Mouse (Mus musculus) testis, adult 2 months (tissue): ENCODE measurements around the gene Arf4. TPM values are rescaled to one million over a fixed set of nuclear protein-coding genes. Genes with fewer than 3 reads are reported as not detected.

Experiments
- H3K27ac ChIP-seq: fragments of 200-500 bp; 2 replicates; pipeline ENCODE4 v1.5.1; 2012; ENCODE audit warnings: low read depth, low read length; ENCODE audit not compliant: control insufficient read depth, insufficient read depth
- H3K27me3 ChIP-seq: fragments of 200-500 bp; 2 replicates; pipeline ENCODE4 v1.6.1; 2012; ENCODE audit warnings: mild to moderate bottlenecking, low read length, moderate library complexity; ENCODE audit not compliant: control insufficient read depth, insufficient read depth
- H3K36me3 ChIP-seq: fragments of 200-500 bp; 2 replicates; pipeline ENCODE4 v1.6.1; 2012; ENCODE audit warnings: mild to moderate bottlenecking, low read length; ENCODE audit not compliant: control insufficient read depth, insufficient read depth
- H3K4me1 ChIP-seq: fragments of 200-500 bp; 2 replicates; pipeline ENCODE4 v1.6.1; 2012; ENCODE audit warnings: low read length; ENCODE audit not compliant: control insufficient read depth, insufficient read depth
- H3K4me3 ChIP-seq: fragments of 200-500 bp; 2 replicates; pipeline ENCODE4 v1.5.1; 2012; ENCODE audit warnings: low read depth, mild to moderate bottlenecking, low read length, moderate library complexity, mixed read lengths; ENCODE audit not compliant: control insufficient read depth
- CTCF ChIP-seq: fragments of 200-500 bp; IDR thresholded peaks from 2 replicates; pipeline ENCODE4 v1.5.1; 2012; ENCODE audit warnings: low read depth, mild to moderate bottlenecking, inconsistent platforms, low read length, moderate library complexity; ENCODE audit not compliant: control insufficient read depth, insufficient read depth, insufficient replicate concordance
- POLR2A ChIP-seq: fragments of 200-500 bp; IDR thresholded peaks from 2 replicates; pipeline ENCODE4 v1.6.1; 2012; ENCODE audit warnings: low read depth, mild to moderate bottlenecking, inconsistent platforms, low read length, moderate library complexity; ENCODE audit not compliant: control insufficient read depth
- polyA plus RNA-seq: library from polyadenylated mRNA; depleted of rRNA; stranded (reverse); fragments of >200 nt; gene quantifications from 2 replicates; pipeline ENCODE4 v1.2.3, GENCODE M21; 2012

The Arf4 gene
- polyA plus RNA-seq, 1 experiment: 115 TPM

- Histone ChIP-seq H3K27me3 (no peaks in the 10 kb centered on the region), H3K36me3 (peaks cover 1% of the 10 kb centered on the region; the same call in 1 of the 2 replicates), H3K27ac (no peak overlapping the region), H3K4me3 (no peak overlapping the region), H3K4me1 (no peaks in the 10 kb centered on the region; the same call in none of the 2 replicates)
- TF ChIP-seq POLR2A (no peak), CTCF (no peak)
Measured at GRCm38 (mm10) chr14:26643006-26643624, 5.2 kb downstream of the Arf4 start.

- H3K27me3 ChIP-seq: no peaks in the 10 kb centered on the region
- peaks cover 1% of the 10 kb centered on the region; the same call in 1 of the 2 replicates for H3K36me3 ChIP-seq
- no peaks in the 10 kb centered on the region for H3K4me1 ChIP-seq
- no peak for TF ChIP-seq POLR2A
- TF ChIP-seq CTCF: no peak
- H3K27ac ChIP-seq: no peak overlapping the region
- no peak overlapping the region for H3K4me3 ChIP-seq
Measured at GRCm38 (mm10) chr14:26645989-26646650, 8.2 kb downstream of the Arf4 start.

GRCm38 (mm10) chr14:26647811-26648210 lies 9.9 kb downstream of the Arf4 start:
- Histone ChIP-seq H3K4me3 (no peak overlapping the region), H3K4me1 (no peaks in the 10 kb centered on the region), H3K27ac (no peak overlapping the region), H3K36me3 (peaks cover 1% of the 10 kb centered on the region; the same call in 1 of the 2 replicates), H3K27me3 (no peaks in the 10 kb centered on the region)
- no peak for TF ChIP-seq CTCF
- no peak for TF ChIP-seq POLR2A

- Histone ChIP-seq H3K36me3 (peaks cover 1% of the 10 kb centered on the region; the same call in 1 of the 2 replicates), H3K27me3 (no peaks in the 10 kb centered on the region), H3K4me1 (no peaks in the 10 kb centered on the region), H3K4me3 (no peak overlapping the region), H3K27ac (no peak overlapping the region)
- TF ChIP-seq CTCF: no peak
- TF ChIP-seq POLR2A: no peak
Measured at GRCm38 (mm10) chr14:26651901-26652300, 14.0 kb downstream of the Arf4 start.

GRCm38 (mm10) chr14:26658178-26658577 lies 20.3 kb downstream of the Arf4 start:
- TF ChIP-seq POLR2A: no peak
- H3K36me3 ChIP-seq: peaks cover 1% of the 10 kb centered on the region; the same call in 1 of the 2 replicates
- no peak overlapping the region for H3K4me3 ChIP-seq
- H3K4me1 ChIP-seq: no peaks in the 10 kb centered on the region
- no peak overlapping the region for H3K27ac ChIP-seq
- no peaks in the 10 kb centered on the region for H3K27me3 ChIP-seq

- H3K27me3 ChIP-seq: no peaks in the 10 kb centered on the region
- peaks cover 1% of the 10 kb centered on the region; the same call in 1 of the 2 replicates for H3K36me3 ChIP-seq
- no peak overlapping the region for H3K27ac ChIP-seq
- TF ChIP-seq CTCF (no peak), POLR2A (no peak)
- no peaks in the 10 kb centered on the region for H3K4me1 ChIP-seq
- no peak overlapping the region for H3K4me3 ChIP-seq
Measured at GRCm38 (mm10) chr14:26660233-26660632, 22.4 kb downstream of the Arf4 start.

- H3K4me1 ChIP-seq: no peaks in the 10 kb centered on the region
- TF ChIP-seq POLR2A (no peak), CTCF (no peak)
Measured at GRCm38 (mm10) chr14:26662016-26662415, 24.1 kb downstream of the Arf4 start.

GRCm38 (mm10) chr14:26662488-26662887 lies 24.6 kb downstream of the Arf4 start:
- Histone ChIP-seq H3K27ac (no peak overlapping the region), H3K4me3 (no peak overlapping the region), H3K36me3 (no peaks in the 10 kb centered on the region), H3K4me1 (no peaks in the 10 kb centered on the region), H3K27me3 (no peaks in the 10 kb centered on the region)
- TF ChIP-seq CTCF (no peak), POLR2A (no peak)

More at GRCm38 (mm10) chr14:26662016-26662415, 24.1 kb downstream of the Arf4 start:
- Histone ChIP-seq H3K36me3 (peaks cover 1% of the 10 kb centered on the region; the same call in 1 of the 2 replicates), H3K4me3 (no peak overlapping the region), H3K27me3 (no peaks in the 10 kb centered on the region), H3K27ac (no peak overlapping the region)
